Mouse (Mus musculus) megakaryocyte progenitor cell, adult 5-6 weeks (primary cell): ENCODE measurements at regions not wholly inside any gene's neighbourhood (a gene's known extent, or its start where the extent isn't known, plus 50 kb on each side); places are given as distances from the start of the nearest gene placed in this dataset.

Source experiments
- ATAC-seq: replicated peaks from 2 replicates; pipeline ENCODE4 v1.8.0; 2016; ENCODE audit warnings: mild to moderate bottlenecking, moderate TSS enrichment, inconsistent platforms; ENCODE audit not compliant: poor library complexity

- ATAC-seq: peak; percentile 63
Observed at GRCm38 (mm10) chr8:59715430-59715829, 787.6 kb downstream of the Gm10283 start.

GRCm38 (mm10) chr8:59703947-59704346, 791.5 kb upstream of the Galntl6 start:
- ATAC-seq: no peak
